Mouse (Mus musculus) splenic B cell, adult 2 months (primary cell): ENCODE data around the gene Ppm1a.

Experiments used
- DNase-seq: peaks from one replicate; pipeline ENCODE4 v3.0.0-alpha.2; 2011; ENCODE audit warnings: low read depth, low spot score
- H3K27me3 ChIP-seq: 2 replicates; pipeline ENCODE4 v1.6.1; 2012; ENCODE audit warnings: mild to moderate bottlenecking, low read length, moderate library complexity, mixed read lengths; ENCODE audit not compliant: control insufficient read depth, poor library complexity, insufficient read depth, severe bottlenecking
- H3K36me3 ChIP-seq: 2 replicates; pipeline ENCODE4 v1.6.1; 2012; ENCODE audit warnings: mild to moderate bottlenecking, low read length, moderate library complexity, mixed read lengths; ENCODE audit not compliant: control insufficient read depth, poor library complexity, insufficient read depth, severe bottlenecking

Gene Ppm1a

GRCm38 (mm10) chr12:72828846-72829556, 71.7 kb downstream of the Ppm1a start:
- no peaks in the 10 kb centered on the region for H3K36me3 ChIP-seq
- DNase-seq = no peak
- H3K27me3 ChIP-seq = no peaks in the 10 kb centered on the region; the same call in 1 of the 2 replicates

GRCm38 (mm10) chr12:72829777-72830176, 72.5 kb downstream of the Ppm1a start:
- no peak for DNase-seq
- Histone ChIP-seq H3K27me3 (no peaks in the 10 kb centered on the region; the same call in 1 of the 2 replicates), H3K36me3 (no peaks in the 10 kb centered on the region)

GRCm38 (mm10) chr12:72830317-72830716, 73.1 kb downstream of the Ppm1a start:
- no peaks in the 10 kb centered on the region for H3K36me3 ChIP-seq
- no peaks in the 10 kb centered on the region; the same call in 1 of the 2 replicates for H3K27me3 ChIP-seq
- no peak for DNase-seq

GRCm38 (mm10) chr12:72831711-72832432, 74.6 kb downstream of the Ppm1a start:
- no peaks in the 10 kb centered on the region for H3K36me3 ChIP-seq
- DNase-seq = no peak

GRCm38 (mm10) chr12:72834773-72835517, 77.7 kb downstream of the Ppm1a start:
- H3K27me3 ChIP-seq = no peaks in the 10 kb centered on the region
- no peaks in the 10 kb centered on the region for H3K36me3 ChIP-seq
- peak; percentile 30 for DNase-seq

More at GRCm38 (mm10) chr12:72831711-72832432, 74.6 kb downstream of the Ppm1a start:
- H3K27me3 ChIP-seq = no peaks in the 10 kb centered on the region; the same call in 1 of the 2 replicates

GRCm38 (mm10) chr12:72835518-72836015, 78.3 kb downstream of the Ppm1a start:
- H3K36me3 ChIP-seq = no peaks in the 10 kb centered on the region
- no peaks in the 10 kb centered on the region for H3K27me3 ChIP-seq
- peak; percentile 43 for DNase-seq

- no peaks in the 10 kb centered on the region for H3K36me3 ChIP-seq
- no peaks in the 10 kb centered on the region for H3K27me3 ChIP-seq
- DNase-seq = no peak
Observed at GRCm38 (mm10) chr12:72837302-72837701, 80.0 kb downstream of the Ppm1a start.

- H3K27me3 ChIP-seq = no peaks in the 10 kb centered on the region
- H3K36me3 ChIP-seq = no peaks in the 10 kb centered on the region
- no peak for DNase-seq
Observed at GRCm38 (mm10) chr12:72841500-72841899, 84.2 kb downstream of the Ppm1a start.

GRCm38 (mm10) chr12:72843135-72843534, 85.9 kb downstream of the Ppm1a start:
- DNase-seq = peak; percentile 32
- Histone ChIP-seq H3K36me3 (no peaks in the 10 kb centered on the region), H3K27me3 (no peaks in the 10 kb centered on the region)

GRCm38 (mm10) chr12:72843555-72843954, 86.3 kb downstream of the Ppm1a start:
- no peak for DNase-seq
- no peaks in the 10 kb centered on the region for H3K36me3 ChIP-seq

GRCm38 (mm10) chr12:72843973-72844620, 86.8 kb downstream of the Ppm1a start:
- peak; percentile 94 for DNase-seq
- Histone ChIP-seq H3K27me3 (no peaks in the 10 kb centered on the region), H3K36me3 (no peaks in the 10 kb centered on the region)

More at GRCm38 (mm10) chr12:72843555-72843954, 86.3 kb downstream of the Ppm1a start:
- H3K27me3 ChIP-seq = no peaks in the 10 kb centered on the region

GRCm38 (mm10) chr12:72845946-72846345, 88.7 kb downstream of the Ppm1a start:
- H3K36me3 ChIP-seq = no peaks in the 10 kb centered on the region
- DNase-seq = no peak
- H3K27me3 ChIP-seq = no peaks in the 10 kb centered on the region

GRCm38 (mm10) chr12:72847725-72848124, 90.5 kb downstream of the Ppm1a start:
- DNase-seq = peak; percentile 74
- Histone ChIP-seq H3K36me3 (no peaks in the 10 kb centered on the region), H3K27me3 (no peaks in the 10 kb centered on the region)
